Mouse (Mus musculus) cerebellum, postnatal 4 days (tissue): ENCODE measurements around the gene Ankrd2.

Source experiments
- DNase-seq, 2 experiments: peaks; one replicate each; pipeline ENCODE4 v3.0.0; 2022; ENCODE audit warnings: low spot score in 2 of 2, mixed read lengths in 1 of 2

Ankrd2 gene

GRCm38 (mm10) chr19:42015001-42015400, 20.8 kb upstream of the Ankrd2 start:
- DNase-seq, result no peak

- no peak for DNase-seq
Measured at GRCm38 (mm10) chr19:42016251-42016650, 19.5 kb upstream of the Ankrd2 start.

GRCm38 (mm10) chr19:42016840-42017239, 19.0 kb upstream of the Ankrd2 start:
- DNase-seq, result no peak

- peak in 1 of 2 experiments; percentile 61 for DNase-seq
Measured at GRCm38 (mm10) chr19:42017399-42018247, 18.2 kb upstream of the Ankrd2 start.

GRCm38 (mm10) chr19:42019011-42019522, 16.7 kb upstream of the Ankrd2 start:
- no peak for DNase-seq

GRCm38 (mm10) chr19:42021681-42022541, 13.9 kb upstream of the Ankrd2 start:
- DNase-seq, result no peak

- no peak for DNase-seq
Measured at GRCm38 (mm10) chr19:42022542-42022848, 13.3 kb upstream of the Ankrd2 start.

- DNase-seq, result peak; percentile 75 to 86
Measured at GRCm38 (mm10) chr19:42026158-42026557, 9.6 kb upstream of the Ankrd2 start.

GRCm38 (mm10) chr19:42031112-42031511, 4.7 kb upstream of the Ankrd2 start:
- no peak for DNase-seq

GRCm38 (mm10) chr19:42033611-42034010, 2.2 kb upstream of the Ankrd2 start:
- DNase-seq, result no peak

GRCm38 (mm10) chr19:42034146-42034775, 1.5 kb upstream of the Ankrd2 start:
- DNase-seq, result no peak

GRCm38 (mm10) chr19:42034881-42035455, 832 bp upstream of the Ankrd2 start:
- no peak for DNase-seq

- no peak for DNase-seq
Measured at GRCm38 (mm10) chr19:42036357-42036756, 557 bp downstream of the Ankrd2 start.

- DNase-seq, result no peak
Measured at GRCm38 (mm10) chr19:42037167-42037702, 1.4 kb downstream of the Ankrd2 start.

- DNase-seq, result no peak
Measured at GRCm38 (mm10) chr19:42038310-42038709, 2.5 kb downstream of the Ankrd2 start.

GRCm38 (mm10) chr19:42043988-42044387, 8.2 kb downstream of the Ankrd2 start:
- no peak for DNase-seq

GRCm38 (mm10) chr19:42045269-42046102, 9.7 kb downstream of the Ankrd2 start, which contains the start of gene Hoga1:
Gene Hoga1, plus strand, starts transcription at chr19:42045610.
- DNase-seq, result peak in 1 of 2 experiments; percentile 73

- DNase-seq, result no peak
Measured at GRCm38 (mm10) chr19:42050251-42050650, 14.5 kb downstream of the Ankrd2 start.

- no peak for DNase-seq
Measured at GRCm38 (mm10) chr19:42051351-42051750, 15.6 kb downstream of the Ankrd2 start.

- no peak for DNase-seq
Measured at GRCm38 (mm10) chr19:42051948-42052347, 16.1 kb downstream of the Ankrd2 start, which contains the start of gene 4933411K16Rik. Gene 4933411K16Rik, plus strand, starts transcription at chr19:42052248.
